Comparison of ENCODE assay signal across 8 mouse cellular contexts in genomic region chr19:46308303-46308702, GRCm38 (mm10). TPM values are rescaled to one million over a fixed set of nuclear protein-coding genes. Genes with fewer than 3 reads are reported as not detected.
DNase-seq lines count a peak whose midpoint lies in the region; ATAC-seq and TF ChIP-seq lines count a peak whose summit lies in the region.

No protein-coding gene starts in this region.

- TF ChIP-seq EP300 in lung, postnatal 0 days (IDR thresholded peaks at IDR 0.05): no peak

- H3K27me3 ChIP-seq in megakaryocyte, embryonic 14.5 days (replicated peaks): peaks cover 31% of the 10 kb centered on the region
- peaks cover 19% of the 10 kb centered on the region for H3K27me3 ChIP-seq in hindbrain, embryonic 11.5 days (ENCODE audit: control insufficient read depth, insufficient read depth, low read length)
- peaks cover 76% of the 10 kb centered on the region for H3K27me3 ChIP-seq in midbrain, embryonic 12.5 days
- H3K27me3 ChIP-seq in lung, postnatal 0 days (replicated peaks; ENCODE audit: insufficient read depth, low read length): no peaks in the 10 kb centered on the region

- no peaks in the 10 kb centered on the region for H3K9me3 ChIP-seq in megakaryocyte, embryonic 14.5 days
- H3K9me3 ChIP-seq in hindbrain, embryonic 11.5 days (ENCODE audit: control insufficient read depth, low read length): no peaks in the 10 kb centered on the region
- no peaks in the 10 kb centered on the region for H3K9me3 ChIP-seq in midbrain, embryonic 12.5 days
- no peaks in the 10 kb centered on the region for H3K9me3 ChIP-seq in lung, postnatal 0 days (ENCODE audit: low read length)

- peak overlapping the region; percentile 86 for H3K4me3 ChIP-seq in megakaryocyte, embryonic 14.5 days (replicated peaks)
- H3K4me3 ChIP-seq in hindbrain, embryonic 11.5 days (ENCODE audit: low read depth, low read length): no peak overlapping the region; the same call in 1 of the 2 replicates
- peak overlapping the region; percentile 40; the same call in 1 of the 2 replicates for H3K4me3 ChIP-seq in midbrain, embryonic 12.5 days
- H3K4me3 ChIP-seq in lung, postnatal 0 days (ENCODE audit: low read depth, low read length): no peak overlapping the region

- no peak overlapping the region for H3K27ac ChIP-seq in hindbrain, embryonic 11.5 days (ENCODE audit: low read depth, low read length)
- H3K27ac ChIP-seq in midbrain, embryonic 12.5 days (replicated peaks): no peak overlapping the region
- H3K27ac ChIP-seq in lung, postnatal 0 days (ENCODE audit: low read length): no peak overlapping the region

- H3K4me2 ChIP-seq in hindbrain, embryonic 11.5 days (replicated peaks; ENCODE audit: low read depth, low read length): peak overlapping the region; percentile 85; the same call in 1 of the 2 replicates
- H3K4me2 ChIP-seq in midbrain, embryonic 12.5 days (replicated peaks): peak overlapping the region; percentile 66
- H3K4me2 ChIP-seq in lung, postnatal 0 days (replicated peaks; ENCODE audit: low read depth, low read length): no peak overlapping the region

- no peak for TF ChIP-seq CTCF in lung, postnatal 0 days (IDR thresholded peaks at IDR 0.05)

- peak; percentile 36 for DNase-seq in cerebellum, adult 11 months
- no peak for DNase-seq in cerebellum, postnatal 14 days
- no peak for DNase-seq in hindbrain, embryonic 11.5 days (ENCODE audit: low spot score)
- no peak for DNase-seq in lung, postnatal 0 days (ENCODE audit: low spot score)
- no peak for DNase-seq in right cerebral cortex, adult 18-20 months

- ATAC-seq in megakaryocyte, adult 5-6 weeks (ENCODE audit: poor library complexity, severe bottlenecking): no peak
- ATAC-seq in hindbrain, embryonic 11.5 days (ENCODE audit: low FRiP score): no peak
- no peak for ATAC-seq in midbrain, embryonic 12.5 days (ENCODE audit: low FRiP score, low read depth)
- no peak for ATAC-seq in lung, postnatal 0 days

- H3K9ac ChIP-seq in hindbrain, embryonic 11.5 days (ENCODE audit: low read depth, low read length): no peak overlapping the region
- H3K9ac ChIP-seq in midbrain, embryonic 12.5 days (replicated peaks): no peak overlapping the region
- no peak overlapping the region for H3K9ac ChIP-seq in lung, postnatal 0 days (replicated peaks; ENCODE audit: low read depth)

- H3K36me3 ChIP-seq in megakaryocyte, embryonic 14.5 days (replicated peaks; ENCODE audit: low read length): peaks cover 62% of the 10 kb centered on the region
- no peaks in the 10 kb centered on the region for H3K36me3 ChIP-seq in hindbrain, embryonic 11.5 days (ENCODE audit: control insufficient read depth, insufficient read depth, low read length)
- H3K36me3 ChIP-seq in midbrain, embryonic 12.5 days: no peaks in the 10 kb centered on the region
- H3K36me3 ChIP-seq in lung, postnatal 0 days (ENCODE audit: insufficient read depth, low read length): peaks cover 24% of the 10 kb centered on the region

- WGBS in hindbrain, embryonic 11.5 days: 53% methylated on average over 16 of the region's 16 CpGs
- 53% methylated on average over 16 of the region's 16 CpGs for WGBS in midbrain, embryonic 12.5 days
- WGBS in lung, postnatal 0 days: 75% methylated on average over 16 of the region's 16 CpGs

- H3K4me1 ChIP-seq in megakaryocyte, embryonic 14.5 days: peaks cover 43% of the 10 kb centered on the region
- 0 out of 2 replicates have a peak, but pooled peaks cover 2% of the 10 kb centered on the region for H3K4me1 ChIP-seq in hindbrain, embryonic 11.5 days (replicated peaks; ENCODE audit: control insufficient read depth, insufficient read depth, low read length)
- H3K4me1 ChIP-seq in midbrain, embryonic 12.5 days: peaks cover 27% of the 10 kb centered on the region
- H3K4me1 ChIP-seq in lung, postnatal 0 days (ENCODE audit: insufficient read depth, low read depth, low read length): peaks cover 6% of the 10 kb centered on the region; the same call in 1 of the 2 replicates

RNA-seq across cellular contexts. Expression of gene Nfkb2, which starts 4.2 kb away (rescaled TPM):
- 32.0 and 46.7 TPM in 2 replicates for polyA plus RNA-seq in megakaryocyte, embryonic 14.5 days (2012; ENCODE audit: insufficient read depth, low replicate concordance)
- total RNA-seq in megakaryocyte, adult 5-6 weeks (2015): 8.1 and 10.0 TPM in 2 replicates
- 14.6 and 20.3 TPM in 2 replicates for total RNA-seq in megakaryocyte, adult 5-6 weeks (2017)
- 2.7 and 4.6 TPM in 2 replicates for polyA plus RNA-seq in hindbrain, embryonic 11.5 days (2014; fragmentation: Nextera tagmentation; extraction: Ambion mirVana)
- 3.6 and 4.2 TPM in 2 replicates for polyA plus RNA-seq in midbrain, embryonic 12.5 days (2016; fragmentation: Nextera tagmentation; extraction: Ambion mirVana)
- polyA plus RNA-seq in lung, postnatal 0 days (2015; fragmentation: Nextera tagmentation; extraction: Ambion mirVana): 12.5 and 21.1 TPM in 2 replicates

RNA-seq across cellular contexts. Expression of gene Psd, which starts 18.7 kb away (rescaled TPM):
- 0.19 TPM in 1 of 2 replicates, not detected in the other for polyA plus RNA-seq in megakaryocyte, embryonic 14.5 days (2012; ENCODE audit: insufficient read depth, low replicate concordance)
- 0.11 and 0.36 TPM in 2 replicates for total RNA-seq in megakaryocyte, adult 5-6 weeks (2015)
- total RNA-seq in megakaryocyte, adult 5-6 weeks (2017): not detected in 2 replicates
- 10.0 and 11.9 TPM in 2 replicates for polyA plus RNA-seq in hindbrain, embryonic 11.5 days (2014; fragmentation: Nextera tagmentation; extraction: Ambion mirVana)
- 31.4 and 31.9 TPM in 2 replicates for polyA plus RNA-seq in midbrain, embryonic 12.5 days (2016; fragmentation: Nextera tagmentation; extraction: Ambion mirVana)
- 2.7 and 4.9 TPM in 2 replicates for polyA plus RNA-seq in lung, postnatal 0 days (2015; fragmentation: Nextera tagmentation; extraction: Ambion mirVana)

RNA-seq across cellular contexts. Expression of gene Fbxl15, which starts 19.7 kb away (rescaled TPM):
- 17.4 and 18.6 TPM in 2 replicates for polyA plus RNA-seq in megakaryocyte, embryonic 14.5 days (2012; ENCODE audit: insufficient read depth, low replicate concordance)
- total RNA-seq in megakaryocyte, adult 5-6 weeks (2015): 1.9 and 2.1 TPM in 2 replicates
- 1.3 and 1.8 TPM in 2 replicates for total RNA-seq in megakaryocyte, adult 5-6 weeks (2017)
- polyA plus RNA-seq in hindbrain, embryonic 11.5 days (2014; fragmentation: Nextera tagmentation; extraction: Ambion mirVana): 26.3 and 27.1 TPM in 2 replicates
- 27.6 and 32.6 TPM in 2 replicates for polyA plus RNA-seq in midbrain, embryonic 12.5 days (2016; fragmentation: Nextera tagmentation; extraction: Ambion mirVana)
- polyA plus RNA-seq in lung, postnatal 0 days (2015; fragmentation: Nextera tagmentation; extraction: Ambion mirVana): 12.9 and 13.0 TPM in 2 replicates

RNA-seq across cellular contexts. Expression of gene Cuedc2, which starts 30.2 kb away (rescaled TPM):
- 39.1 and 126 TPM in 2 replicates for polyA plus RNA-seq in megakaryocyte, embryonic 14.5 days (2012; ENCODE audit: insufficient read depth, low replicate concordance)
- 31.3 and 33.1 TPM in 2 replicates for total RNA-seq in megakaryocyte, adult 5-6 weeks (2015)
- 108 and 114 TPM in 2 replicates for total RNA-seq in megakaryocyte, adult 5-6 weeks (2017)
- polyA plus RNA-seq in hindbrain, embryonic 11.5 days (2014; fragmentation: Nextera tagmentation; extraction: Ambion mirVana): 252 and 260 TPM in 2 replicates
- polyA plus RNA-seq in midbrain, embryonic 12.5 days (2016; fragmentation: Nextera tagmentation; extraction: Ambion mirVana): 228 and 237 TPM in 2 replicates
- 94.9 and 99.9 TPM in 2 replicates for polyA plus RNA-seq in lung, postnatal 0 days (2015; fragmentation: Nextera tagmentation; extraction: Ambion mirVana)

RNA-seq across cellular contexts. Expression of gene Mfsd13a, which starts 32.6 kb away (rescaled TPM):
- polyA plus RNA-seq in megakaryocyte, embryonic 14.5 days (2012; ENCODE audit: insufficient read depth, low replicate concordance): 8.8 and 9.9 TPM in 2 replicates
- 17.2 and 18.1 TPM in 2 replicates for total RNA-seq in megakaryocyte, adult 5-6 weeks (2015)
- total RNA-seq in megakaryocyte, adult 5-6 weeks (2017): 8.1 and 11.7 TPM in 2 replicates
- polyA plus RNA-seq in hindbrain, embryonic 11.5 days (2014; fragmentation: Nextera tagmentation; extraction: Ambion mirVana): 4.4 and 6.9 TPM in 2 replicates
- 6.5 and 7.1 TPM in 2 replicates for polyA plus RNA-seq in midbrain, embryonic 12.5 days (2016; fragmentation: Nextera tagmentation; extraction: Ambion mirVana)
- 6.4 and 6.6 TPM in 2 replicates for polyA plus RNA-seq in lung, postnatal 0 days (2015; fragmentation: Nextera tagmentation; extraction: Ambion mirVana)

Comparison
In these comparisons a context has a peak if more than half of its experiments do, and no peak if none do; other contexts are left out.
1. H3K4me3 ChIP-seq: peak in megakaryocyte, embryonic 14.5 days (single experiment) and midbrain, embryonic 12.5 days (single experiment); none in hindbrain, embryonic 11.5 days (single experiment) and lung, postnatal 0 days (single experiment).